Mouse (Mus musculus): Measurements from ENCODE around the gene Gm17535. TPM values are rescaled to one million over a fixed set of nuclear protein-coding genes. Genes with fewer than 3 reads are reported as not detected.
"Not testable (repeated sequence)": the region's sequence is repeated elsewhere in the genome, so short reads cannot be mapped to it uniquely, and the experiment has no call there.

Gm17535 gene
- polyA plus RNA-seq (2012; rRNA removed) (not detected in 2 replicates), polyA plus RNA-seq (2014; fragmentation: Nextera tagmentation; extraction: Ambion mirVana) (not detected in 2 replicates)

DNA sequence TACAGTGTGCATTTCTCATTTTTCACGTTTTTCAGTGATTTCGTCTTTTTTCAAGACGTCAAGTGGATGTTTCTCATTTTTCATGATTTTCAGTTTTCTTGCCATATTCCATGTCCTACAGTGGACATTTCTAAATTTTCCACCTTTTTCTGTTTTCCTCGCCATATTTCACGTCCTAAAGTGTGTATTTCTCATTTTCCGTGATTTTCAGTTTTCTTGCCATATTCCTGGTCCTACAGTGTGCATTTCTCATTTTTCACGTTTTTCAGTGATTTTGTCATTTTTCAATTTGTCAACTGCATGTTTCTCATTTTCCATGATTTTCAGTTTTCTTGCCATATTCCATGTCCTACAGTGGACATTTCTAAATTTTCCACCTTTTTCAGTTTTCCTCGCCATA, at the start of gene Gm17535:
Gene Gm17535 (plus strand): TSS at position 301 of the 400 bp plus-strand sequence.
- not testable (repeated sequence) for H3K4me1 ChIP-seq (replicated peaks; ENCODE audit: control insufficient read depth in 2 of 2, insufficient read depth in 2 of 2, low read length in 1 of 2); H3K27me3 ChIP-seq (ENCODE audit: control insufficient read depth, insufficient read depth, low read length); H3K9me3 ChIP-seq (ENCODE audit: control insufficient read depth, low read length); DNase-seq (ENCODE audit: low read depth in 3 of 3, low spot score in 3 of 3); H3K36me3 ChIP-seq (replicated peaks; ENCODE audit: control insufficient read depth, insufficient read depth, low read depth); H3K27ac ChIP-seq; H3K4me2 ChIP-seq (ENCODE audit: low read depth); H3K9ac ChIP-seq (replicated peaks); ATAC-seq (ENCODE audit: insufficient read depth); H3K4me3 ChIP-seq (ENCODE audit: insufficient read depth in 1 of 2, low read depth in 2 of 2, low read length in 2 of 2)
- WGBS (ENCODE audit: insufficient replicate concordance), result no CpG with 5 or more reads among the region's 8 CpGs

DNA sequence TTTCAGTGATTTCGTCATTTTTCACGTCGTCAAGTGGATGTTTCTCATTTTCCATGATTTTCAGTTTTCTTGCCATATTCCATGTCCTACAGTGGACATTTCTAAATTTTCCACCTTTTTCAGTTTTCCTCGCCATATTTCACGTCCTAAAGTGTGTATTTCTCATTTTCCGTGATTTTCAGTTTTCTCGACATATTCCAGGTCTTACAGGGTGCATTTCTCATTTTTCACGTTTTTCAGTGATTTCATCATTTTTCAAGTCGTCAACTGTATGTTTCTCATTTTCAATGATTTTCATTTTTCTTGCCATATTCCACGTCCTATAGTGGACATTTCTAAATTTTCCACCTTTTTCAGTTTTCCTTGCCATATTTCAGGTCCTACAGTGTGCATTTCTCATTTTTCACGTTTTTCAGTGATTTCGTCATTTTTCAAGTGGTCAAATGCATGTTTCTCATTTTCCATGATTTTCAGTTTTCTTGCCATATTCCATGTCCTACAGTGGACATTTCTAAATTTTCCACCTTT, 33.9 kb upstream of the Gm17535 start, which contains the start of gene Gm10722:
Gene Gm10722 (plus strand): TSS at position 478 of the 528 bp plus-strand sequence.
- H3K4me1 ChIP-seq (replicated peaks; ENCODE audit: control insufficient read depth in 2 of 2, insufficient read depth in 2 of 2, low read length in 1 of 2); H3K4me3 ChIP-seq (ENCODE audit: insufficient read depth in 1 of 2, low read depth in 2 of 2, low read length in 2 of 2); H3K36me3 ChIP-seq (replicated peaks; ENCODE audit: control insufficient read depth, insufficient read depth, low read depth); H3K4me2 ChIP-seq (ENCODE audit: low read depth); H3K9me3 ChIP-seq (ENCODE audit: control insufficient read depth, low read length); H3K9ac ChIP-seq (replicated peaks); H3K27me3 ChIP-seq (ENCODE audit: control insufficient read depth, insufficient read depth, low read length); ATAC-seq (ENCODE audit: insufficient read depth); H3K27ac ChIP-seq: not testable (repeated sequence)
- 50% methylated on average over 12 of the region's 12 CpGs for WGBS (ENCODE audit: insufficient replicate concordance)
- DNase-seq (ENCODE audit: low read depth in 3 of 3, low spot score in 3 of 3), result peak in 2 of 3 experiments; percentile 34 to 61

DNA sequence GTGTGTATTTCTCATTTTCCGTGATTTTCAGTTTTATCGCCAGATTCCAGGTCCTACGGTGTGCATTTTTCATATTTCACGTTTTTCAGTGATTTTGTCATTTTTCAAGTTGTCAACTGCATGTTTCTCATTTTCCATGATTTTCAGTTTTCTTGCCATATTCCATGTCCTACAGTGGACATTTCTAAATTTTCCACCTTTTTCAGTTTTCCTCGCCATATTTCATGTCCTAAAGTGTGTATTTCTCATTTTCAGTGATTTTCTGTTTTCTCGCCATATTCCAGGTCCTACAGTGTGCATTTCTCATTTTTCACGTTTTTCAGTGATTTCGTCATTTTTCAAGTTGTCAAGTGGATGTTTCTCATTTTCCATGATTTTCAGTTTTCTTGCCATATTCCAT, 33.4 kb upstream of the Gm17535 start:
- DNase-seq (ENCODE audit: low read depth in 3 of 3, low spot score in 3 of 3); ATAC-seq (ENCODE audit: insufficient read depth): not testable (repeated sequence)
- 48% methylated on average over 8 of the region's 8 CpGs for WGBS (ENCODE audit: insufficient replicate concordance)

DNA sequence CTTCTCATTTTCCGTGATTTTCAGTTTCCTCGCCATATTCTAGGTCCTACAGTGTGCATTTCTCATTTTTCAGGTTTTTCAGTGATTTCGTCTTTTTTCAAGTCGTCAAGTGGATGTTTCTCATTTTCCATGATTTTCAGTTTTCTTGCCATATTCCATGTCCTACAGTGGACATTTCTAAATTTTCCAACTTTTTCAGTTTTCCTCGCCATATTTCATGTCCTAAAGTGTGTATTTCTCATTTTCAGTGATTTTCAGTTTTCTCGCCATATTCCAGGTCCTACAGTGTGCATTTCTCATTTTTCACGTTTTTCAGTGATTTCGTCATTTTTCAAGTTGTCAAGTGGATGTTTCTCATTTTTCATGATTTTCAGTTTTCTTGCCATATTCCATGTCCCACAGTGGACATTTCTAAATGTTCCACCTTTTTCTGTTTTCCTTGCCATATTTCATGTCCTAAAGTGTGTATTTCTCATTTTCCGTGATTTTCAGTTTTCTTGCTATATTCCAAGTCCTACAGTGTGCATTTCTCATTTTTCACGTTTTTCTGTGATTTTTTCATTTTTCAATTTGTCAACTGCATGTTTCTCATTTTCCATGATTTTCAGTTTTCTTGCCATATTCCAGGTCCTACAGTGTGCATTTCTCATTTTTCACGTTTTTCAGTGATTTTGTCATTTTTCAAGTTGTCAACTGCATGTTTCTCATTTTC, 32.3 kb upstream of the Gm17535 start:
- not testable (repeated sequence) for H3K36me3 ChIP-seq (replicated peaks; ENCODE audit: control insufficient read depth, insufficient read depth, low read depth); H3K9ac ChIP-seq (replicated peaks); H3K27ac ChIP-seq; H3K27me3 ChIP-seq (ENCODE audit: control insufficient read depth, insufficient read depth, low read length); H3K4me2 ChIP-seq (ENCODE audit: low read depth); H3K4me1 ChIP-seq (replicated peaks; ENCODE audit: control insufficient read depth in 2 of 2, insufficient read depth in 2 of 2, low read length in 1 of 2); H3K4me3 ChIP-seq (ENCODE audit: insufficient read depth in 1 of 2, low read depth in 2 of 2, low read length in 2 of 2); H3K9me3 ChIP-seq (ENCODE audit: control insufficient read depth, low read length)
- DNase-seq (ENCODE audit: low read depth in 3 of 3, low spot score in 3 of 3) (peak in 2 of 3 experiments; percentile 9 to 37), ATAC-seq (ENCODE audit: insufficient read depth) (peak; percentile 71)
- WGBS (ENCODE audit: insufficient replicate concordance), result 40% methylated on average over 8 of the region's 11 CpGs
- 0 out of 2 replicates have a peak, but pooled peaks have one; percentile 5 for TF ChIP-seq EP300 (IDR thresholded peaks at IDR 0.05; ENCODE audit: low read depth)

More for the DNA sequence above, 33.4 kb upstream of the Gm17535 start:
- H3K27me3 ChIP-seq (ENCODE audit: control insufficient read depth, insufficient read depth, low read length); H3K4me2 ChIP-seq (ENCODE audit: low read depth); H3K36me3 ChIP-seq (replicated peaks; ENCODE audit: control insufficient read depth, insufficient read depth, low read depth); H3K9ac ChIP-seq (replicated peaks); H3K27ac ChIP-seq; H3K9me3 ChIP-seq (ENCODE audit: control insufficient read depth, low read length); H3K4me1 ChIP-seq (replicated peaks; ENCODE audit: control insufficient read depth in 2 of 2, insufficient read depth in 2 of 2, low read length in 1 of 2); H3K4me3 ChIP-seq (ENCODE audit: insufficient read depth in 1 of 2, low read depth in 2 of 2, low read length in 2 of 2): not testable (repeated sequence)

GRCm38 (mm10) chr9:3002794-3003396, 31.5 kb upstream of the Gm17535 start, which contains the start of gene Gm11168:
Gene Gm11168 (plus strand): TSS chr9:3003346.
- H3K4me3 ChIP-seq (ENCODE audit: insufficient read depth in 1 of 2, low read depth in 2 of 2, low read length in 2 of 2); H3K4me2 ChIP-seq (ENCODE audit: low read depth); H3K4me1 ChIP-seq (replicated peaks; ENCODE audit: control insufficient read depth in 2 of 2, insufficient read depth in 2 of 2, low read length in 1 of 2); H3K36me3 ChIP-seq (replicated peaks; ENCODE audit: control insufficient read depth, insufficient read depth, low read depth); DNase-seq (ENCODE audit: low read depth in 3 of 3, low spot score in 3 of 3); H3K27ac ChIP-seq; H3K9me3 ChIP-seq (ENCODE audit: control insufficient read depth, low read length); H3K27me3 ChIP-seq (ENCODE audit: control insufficient read depth, insufficient read depth, low read length); ATAC-seq (ENCODE audit: insufficient read depth); H3K9ac ChIP-seq (replicated peaks): not testable (repeated sequence)
- WGBS (ENCODE audit: insufficient replicate concordance), result 48% methylated on average over 6 of the region's 14 CpGs

DNA sequence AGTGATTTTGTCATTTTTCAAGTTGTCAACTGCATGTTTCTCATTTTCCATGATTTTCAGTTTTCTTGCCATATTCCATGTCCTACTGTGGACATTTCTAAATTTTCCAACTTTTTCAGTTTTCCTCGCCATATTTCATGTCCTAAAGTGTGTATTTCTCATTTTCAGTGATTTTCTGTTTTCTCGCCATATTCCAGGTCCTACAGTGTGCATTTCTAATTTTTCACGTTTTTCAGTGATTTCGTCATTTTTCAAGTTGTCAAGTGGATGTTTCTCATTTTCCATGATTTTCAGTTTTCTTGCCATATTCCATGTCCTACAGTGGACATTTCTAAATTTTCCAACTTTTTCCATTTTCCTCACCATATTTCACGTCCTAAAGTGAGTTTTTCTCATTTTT, 28.2 kb upstream of the Gm17535 start:
- DNase-seq (ENCODE audit: low read depth in 3 of 3, low spot score in 3 of 3); ATAC-seq (ENCODE audit: insufficient read depth); H3K4me2 ChIP-seq (ENCODE audit: low read depth); H3K36me3 ChIP-seq (replicated peaks; ENCODE audit: control insufficient read depth, insufficient read depth, low read depth); H3K4me3 ChIP-seq (ENCODE audit: insufficient read depth in 1 of 2, low read depth in 2 of 2, low read length in 2 of 2); H3K27ac ChIP-seq; H3K4me1 ChIP-seq (replicated peaks; ENCODE audit: control insufficient read depth in 2 of 2, insufficient read depth in 2 of 2, low read length in 1 of 2); H3K9ac ChIP-seq (replicated peaks); H3K27me3 ChIP-seq (ENCODE audit: control insufficient read depth, insufficient read depth, low read length); H3K9me3 ChIP-seq (ENCODE audit: control insufficient read depth, low read length): not testable (repeated sequence)
- 70% methylated on average over 1 of the region's 5 CpGs for WGBS (ENCODE audit: insufficient replicate concordance)

DNA sequence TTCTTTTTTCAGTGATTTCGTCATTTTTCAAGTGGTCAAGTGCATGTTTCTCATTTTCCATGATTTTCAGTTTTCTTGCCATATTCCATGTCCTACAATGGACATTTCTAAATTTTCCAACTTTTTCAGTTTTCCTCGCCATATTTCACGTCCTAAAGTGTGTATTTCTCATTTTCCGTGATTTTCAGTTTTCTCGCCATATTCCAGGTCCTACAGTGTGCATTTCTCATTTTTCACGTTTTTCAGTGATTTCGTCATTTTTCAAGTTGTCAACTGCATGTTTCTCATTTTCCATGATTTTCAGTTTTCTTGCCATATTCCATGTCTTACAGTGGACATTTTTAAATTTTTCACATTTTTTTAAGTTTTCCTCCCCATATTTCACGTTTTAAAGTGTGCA, 27.8 kb upstream of the Gm17535 start:
- 47% methylated on average over 8 of the region's 8 CpGs for WGBS (ENCODE audit: insufficient replicate concordance)
- H3K36me3 ChIP-seq (replicated peaks; ENCODE audit: control insufficient read depth, insufficient read depth, low read depth); H3K4me2 ChIP-seq (ENCODE audit: low read depth); H3K27me3 ChIP-seq (ENCODE audit: control insufficient read depth, insufficient read depth, low read length); H3K9me3 ChIP-seq (ENCODE audit: control insufficient read depth, low read length); H3K4me3 ChIP-seq (ENCODE audit: insufficient read depth in 1 of 2, low read depth in 2 of 2, low read length in 2 of 2); H3K27ac ChIP-seq; DNase-seq (ENCODE audit: low read depth in 3 of 3, low spot score in 3 of 3); H3K4me1 ChIP-seq (replicated peaks; ENCODE audit: control insufficient read depth in 2 of 2, insufficient read depth in 2 of 2, low read length in 1 of 2); H3K9ac ChIP-seq (replicated peaks): not testable (repeated sequence)
- ATAC-seq (ENCODE audit: insufficient read depth), result peak; percentile 64

Data from liver, embryonic 14.5 days (tissue).